In genomic region chr7:30619202-30619601, GRCm38 (mm10) we compare ENCODE assay signal across 8 mouse cellular contexts. TPM values are rescaled to one million over a fixed set of nuclear protein-coding genes. Genes with fewer than 3 reads are reported as not detected.
DNase-seq lines count a peak whose midpoint lies in the region; ATAC-seq and TF ChIP-seq lines count a peak whose summit lies in the region.
"Had no signal": no experiment of that assay in that cellular context is flagged by ENCODE, and none has a peak within 500 bp of the region (broad histone marks: within the 10 kb centered on the region; RNA-seq: fewer than 3 reads in every experiment).

No protein-coding gene starts in this region.

- TF ChIP-seq CTCF in kidney, postnatal 0 days (IDR thresholded peaks at IDR 0.05; ENCODE audit: low read depth) = peak; percentile 61
- TF ChIP-seq CTCF in ES-Bruce4 (IDR thresholded peaks at IDR 0.05; ENCODE audit: low read depth, low read length) = peak; percentile 58

- no peaks in the 10 kb centered on the region for H3K9me3 ChIP-seq in kidney, postnatal 0 days (replicated peaks; ENCODE audit: low read length)
- no peaks in the 10 kb centered on the region for H3K9me3 ChIP-seq in kidney, embryonic 15.5 days (replicated peaks)
- no peaks in the 10 kb centered on the region for H3K9me3 ChIP-seq in ES-Bruce4 (replicated peaks; ENCODE audit: control insufficient read depth, insufficient read depth, low read length, poor library complexity, severe bottlenecking)
- H3K9me3 ChIP-seq: liver, embryonic 15.5 days had no signal

- H3K27me3 ChIP-seq in kidney, postnatal 0 days (ENCODE audit: insufficient read depth, low read length) = no peaks in the 10 kb centered on the region
- H3K27me3 ChIP-seq in kidney, embryonic 15.5 days = no peaks in the 10 kb centered on the region
- no peaks in the 10 kb centered on the region for H3K27me3 ChIP-seq in ES-Bruce4 (ENCODE audit: control insufficient read depth, insufficient read depth, low read length, poor library complexity, severe bottlenecking)
- H3K27me3 ChIP-seq: liver, embryonic 15.5 days had no signal

- H3K9ac ChIP-seq in kidney, postnatal 0 days (ENCODE audit: low read depth, low read length) = no peak overlapping the region
- no peak overlapping the region for H3K9ac ChIP-seq in kidney, embryonic 15.5 days
- no peak overlapping the region for H3K9ac ChIP-seq in ES-Bruce4 (ENCODE audit: low read depth, poor library complexity, severe bottlenecking)
- H3K9ac ChIP-seq: liver, embryonic 15.5 days had no signal

- H3K27ac ChIP-seq in kidney, postnatal 0 days = no peak overlapping the region
- H3K27ac ChIP-seq in kidney, embryonic 15.5 days = no peak overlapping the region
- no peak overlapping the region for H3K27ac ChIP-seq in ES-Bruce4 (ENCODE audit: insufficient read depth, low read length)
- H3K27ac ChIP-seq: liver, embryonic 15.5 days had no signal

- H3K4me3 ChIP-seq in kidney, postnatal 0 days (replicated peaks; ENCODE audit: low read depth, low read length) = no peak overlapping the region
- no peak overlapping the region for H3K4me3 ChIP-seq in kidney, embryonic 15.5 days (replicated peaks)
- H3K4me3 ChIP-seq in ES-Bruce4 (ENCODE audit: low read depth, low read length) = no peak overlapping the region
- H3K4me3 ChIP-seq: liver, embryonic 15.5 days had no signal

- no peaks in the 10 kb centered on the region for H3K4me1 ChIP-seq in kidney, postnatal 0 days (replicated peaks; ENCODE audit: insufficient read depth, low read length)
- peaks cover under 1% of the 10 kb centered on the region for H3K4me1 ChIP-seq in kidney, embryonic 15.5 days
- H3K4me1 ChIP-seq in ES-Bruce4 (ENCODE audit: control insufficient read depth, insufficient read depth, low read length) = no peaks in the 10 kb centered on the region

- no peak for TF ChIP-seq POLR2A in ES-Bruce4 (IDR thresholded peaks at IDR 0.05; ENCODE audit: insufficient read depth, low read length)

- no peak for ATAC-seq in kidney, postnatal 0 days (replicated peaks; ENCODE audit: low FRiP score, low read depth)
- no peak for ATAC-seq in kidney, embryonic 15.5 days (replicated peaks; ENCODE audit: low FRiP score)

- TF ChIP-seq EP300 in ES-Bruce4 (IDR thresholded peaks at IDR 0.05; ENCODE audit: insufficient read depth, low read depth, low read length) = no peak

- no peak for DNase-seq in kidney, postnatal 0 days (ENCODE audit: low spot score)
- DNase-seq in T-cell, adult 2 months (ENCODE audit: low spot score) = peak; percentile 32
- DNase-seq in lung, postnatal 36 days = peak; percentile 41
- no peak for DNase-seq in gastrocnemius, adult 18-20 months (ENCODE audit: low spot score)
- no peak for DNase-seq in MN1 (ENCODE audit: low spot score)

- no peak overlapping the region for H3K4me2 ChIP-seq in kidney, postnatal 0 days (ENCODE audit: low read length)
- H3K4me2 ChIP-seq in kidney, embryonic 15.5 days = no peak overlapping the region
- H3K4me2 ChIP-seq: liver, embryonic 15.5 days had no signal

- H3K36me3 ChIP-seq in kidney, postnatal 0 days (ENCODE audit: insufficient read depth, low read length) = peaks cover 42% of the 10 kb centered on the region
- H3K36me3 ChIP-seq in kidney, embryonic 15.5 days = peaks cover 87% of the 10 kb centered on the region
- peaks cover 26% of the 10 kb centered on the region for H3K36me3 ChIP-seq in ES-Bruce4 (ENCODE audit: control insufficient read depth, insufficient read depth, low read length, poor library complexity, severe bottlenecking)

- WGBS in kidney, postnatal 0 days = 93% methylated on average over 3 of the region's 3 CpGs
- 88% methylated on average over 3 of the region's 3 CpGs for WGBS in kidney, embryonic 15.5 days

RNA-seq across cellular contexts. Expression of gene Upk1a, which starts 6.6 kb away (rescaled TPM):
- polyA plus RNA-seq in kidney, postnatal 0 days (2015; fragmentation: Nextera tagmentation; extraction: Ambion mirVana) = 35.5 and 48.6 TPM in 2 replicates
- 3.6 and 5.3 TPM in 2 replicates for polyA plus RNA-seq in kidney, embryonic 15.5 days (2015; fragmentation: Nextera tagmentation; extraction: Ambion mirVana)
- 2.5 and 2.8 TPM in 2 replicates for polyA plus RNA-seq in ES-Bruce4 (2011; ENCODE audit: insufficient read depth, insufficient read length, low read depth, missing spikeins)
- total RNA-seq in gastrocnemius, adult 18-20 months (2021) = not detected

RNA-seq across cellular contexts. Expression of gene Cox6b1, which starts 6.7 kb away (rescaled TPM):
- polyA plus RNA-seq in kidney, postnatal 0 days (2015; fragmentation: Nextera tagmentation; extraction: Ambion mirVana) = 1,603 and 1,723 TPM in 2 replicates
- 1,049 and 1,131 TPM in 2 replicates for polyA plus RNA-seq in kidney, embryonic 15.5 days (2015; fragmentation: Nextera tagmentation; extraction: Ambion mirVana)
- polyA plus RNA-seq in ES-Bruce4 (2011; ENCODE audit: insufficient read depth, insufficient read length, low read depth, missing spikeins) = 540 and 569 TPM in 2 replicates
- total RNA-seq in gastrocnemius, adult 18-20 months (2021) = 1,000 to 10,000 TPM; 2,016 to 2,070 TPM

RNA-seq across cellular contexts. Expression of gene Etv2, which starts 16.4 kb away (rescaled TPM):
- polyA plus RNA-seq in kidney, postnatal 0 days (2015; fragmentation: Nextera tagmentation; extraction: Ambion mirVana) = not detected in 2 replicates
- polyA plus RNA-seq in kidney, embryonic 15.5 days (2015; fragmentation: Nextera tagmentation; extraction: Ambion mirVana) = not detected in 2 replicates
- 2.8 and 3.3 TPM in 2 replicates for polyA plus RNA-seq in ES-Bruce4 (2011; ENCODE audit: insufficient read depth, insufficient read length, low read depth, missing spikeins)
- not detected for total RNA-seq in gastrocnemius, adult 18-20 months (2021)
- polyA plus RNA-seq: liver, embryonic 15.5 days had no signal

RNA-seq across cellular contexts. Expression of gene Zbtb32, which starts 20.5 kb away (rescaled TPM):
- polyA plus RNA-seq in kidney, postnatal 0 days (2015; fragmentation: Nextera tagmentation; extraction: Ambion mirVana) = 0.92 and 1.6 TPM in 2 replicates
- polyA plus RNA-seq in kidney, embryonic 15.5 days (2015; fragmentation: Nextera tagmentation; extraction: Ambion mirVana) = 0.36 and 0.63 TPM in 2 replicates
- polyA plus RNA-seq in ES-Bruce4 (2011; ENCODE audit: insufficient read depth, insufficient read length, low read depth, missing spikeins) = 20.3 and 22.7 TPM in 2 replicates
- not detected for total RNA-seq in gastrocnemius, adult 18-20 months (2021)

RNA-seq across cellular contexts. Expression of gene Kmt2b, which starts 30.7 kb away (rescaled TPM):
- 4.9 and 5.9 TPM in 2 replicates for polyA plus RNA-seq in kidney, postnatal 0 days (2015; fragmentation: Nextera tagmentation; extraction: Ambion mirVana)
- 6.7 and 10.9 TPM in 2 replicates for polyA plus RNA-seq in kidney, embryonic 15.5 days (2015; fragmentation: Nextera tagmentation; extraction: Ambion mirVana)
- polyA plus RNA-seq in ES-Bruce4 (2011; ENCODE audit: insufficient read depth, insufficient read length, low read depth, missing spikeins) = 70.2 and 81.4 TPM in 2 replicates
- 10 to 100 TPM; 12.5 to 12.9 TPM for total RNA-seq in gastrocnemius, adult 18-20 months (2021)

Comparison
In these comparisons a context has a peak if more than half of its experiments do, and no peak if none do; other contexts are left out.
1. DNase-seq: peak in T-cell, adult 2 months (single experiment) and lung, postnatal 36 days (single experiment); none in kidney, postnatal 0 days (single experiment), gastrocnemius, adult 18-20 months (single experiment) and MN1 (single experiment).